Mouse (Mus musculus) hindbrain, embryonic 11.5 days (tissue): ENCODE results near the gene Gm42688. TPM values are rescaled to one million over a fixed set of nuclear protein-coding genes. Genes with fewer than 3 reads are reported as not detected.

Experiments used
- ATAC-seq: fragments of 200-750 bp; cut with Nextera tagmentation; 2 replicates; pipeline ENCODE4 v1.8.0; 2017; ENCODE audit warnings: mild to moderate bottlenecking, moderate TSS enrichment, moderate library complexity; ENCODE audit not compliant: low FRiP score
- DNase-seq: peaks from one replicate; pipeline ENCODE4 v3.0.0-alpha.2; 2015; ENCODE audit warnings: low spot score
- H3K27ac ChIP-seq: fragments of 300-500 bp; sonication (generic); 2 replicates; pipeline ENCODE4 v1.5.1; 2014; ENCODE audit warnings: mild to moderate bottlenecking, low read depth, low read length
- H3K27me3 ChIP-seq: fragments of 300-500 bp; sonication (generic); 2 replicates; pipeline ENCODE4 v1.6.1; 2014; ENCODE audit warnings: mild to moderate bottlenecking, low read length, moderate library complexity, mixed read lengths; ENCODE audit not compliant: control insufficient read depth, insufficient read depth
- H3K36me3 ChIP-seq: fragments of 300-500 bp; sonication (generic); 2 replicates; pipeline ENCODE4 v1.6.1; 2014; ENCODE audit warnings: mild to moderate bottlenecking, low read length, moderate library complexity, mixed read lengths; ENCODE audit not compliant: control insufficient read depth, insufficient read depth
- H3K4me1 ChIP-seq: fragments of 300-500 bp; sonication (generic); replicated peaks from 2 replicates; pipeline ENCODE4 v1.6.1; 2014; ENCODE audit warnings: low read length, mixed read lengths; ENCODE audit not compliant: control insufficient read depth, insufficient read depth
- H3K4me2 ChIP-seq: fragments of 300-500 bp; sonication (generic); replicated peaks from 2 replicates; pipeline ENCODE4 v1.6.1; 2014; ENCODE audit warnings: mild to moderate bottlenecking, low read depth, low read length
- H3K4me3 ChIP-seq: fragments of 300-500 bp; sonication (generic); 2 replicates; pipeline ENCODE4 v1.5.1; 2014; ENCODE audit warnings: low read depth, low read length
- H3K9ac ChIP-seq: fragments of 300-500 bp; sonication (generic); 2 replicates; pipeline ENCODE4 v1.6.1; 2014; ENCODE audit warnings: low read depth, low read length
- H3K9me3 ChIP-seq: fragments of 300-500 bp; sonication (generic); 2 replicates; pipeline ENCODE4 v1.6.1; 2016; ENCODE audit warnings: low read length; ENCODE audit not compliant: control insufficient read depth
- WGBS: fragments of 180-500 bp; shearing (Covaris S2); extraction: QIAGEN DNeasy Blood & Tissue Kit; methylation state at CpG from one replicate; pipeline ENCODE4 v1.1.7; 2014; 5-methylcytosine and 5-hydroxymethylcytosine counted together
- polyA plus RNA-seq: library from polyadenylated mRNA; unstranded; fragments of >200 nt; fragmentation: Nextera tagmentation; extraction: Ambion mirVana; gene quantifications from 2 replicates; pipeline ENCODE4 v1.2.1, GENCODE M21; 2014

Gm42688 gene
- polyA plus RNA-seq, 1 experiment from 2014 or later = 1.9 TPM

GRCm38 (mm10) chr6:83137576-83137950 lies 36.1 kb downstream of the Gm42688 start:
- DNase-seq (peak; percentile 92), ATAC-seq (peak; percentile 78)
- Histone ChIP-seq H3K36me3 (no peaks in the 10 kb centered on the region), H3K4me3 (peak overlapping the region; percentile 62), H3K27ac (peak overlapping the region; percentile 99), H3K4me1 (peaks cover 17% of the 10 kb centered on the region), H3K4me2 (peak overlapping the region; percentile 87), H3K9ac (peak overlapping the region; percentile 96), H3K9me3 (no peaks in the 10 kb centered on the region), H3K27me3 (no peaks in the 10 kb centered on the region; the same call in 1 of the 2 replicates)
- WGBS = under 1% methylated on average over 12 of the region's 12 CpGs

GRCm38 (mm10) chr6:83138056-83138455 lies 36.6 kb downstream of the Gm42688 start:
- Histone ChIP-seq H3K4me3 (peak overlapping the region; percentile 62), H3K4me2 (peak overlapping the region; percentile 87), H3K36me3 (no peaks in the 10 kb centered on the region), H3K27me3 (no peaks in the 10 kb centered on the region; the same call in 1 of the 2 replicates), H3K9me3 (no peaks in the 10 kb centered on the region), H3K9ac (peak overlapping the region; percentile 96), H3K4me1 (peaks cover 17% of the 10 kb centered on the region), H3K27ac (peak overlapping the region; percentile 99)
- DNase-seq (peak; percentile 66), ATAC-seq (peak; percentile 60)
- 0% methylated on average over 11 of the region's 11 CpGs for WGBS

GRCm38 (mm10) chr6:83140044-83140443 lies 38.6 kb downstream of the Gm42688 start:
- Histone ChIP-seq H3K27ac (no peak overlapping the region), H3K4me2 (no peak overlapping the region), H3K36me3 (no peaks in the 10 kb centered on the region), H3K9me3 (no peaks in the 10 kb centered on the region), H3K4me1 (peaks cover 17% of the 10 kb centered on the region), H3K9ac (no peak overlapping the region), H3K27me3 (no peaks in the 10 kb centered on the region; the same call in 1 of the 2 replicates), H3K4me3 (no peak overlapping the region)
- whole genome bisulfite sequencing = 96% methylated on average over 8 of the region's 8 CpGs
- DNase-seq = no peak
- ATAC-seq = no peak

- ATAC-seq (no peak), DNase-seq (no peak)
- Histone ChIP-seq H3K9ac (peak overlapping the region; percentile 46), H3K36me3 (no peaks in the 10 kb centered on the region), H3K4me2 (peak overlapping the region; percentile 59), H3K4me1 (peaks cover 11% of the 10 kb centered on the region), H3K9me3 (no peaks in the 10 kb centered on the region), H3K27ac (no peak overlapping the region), H3K27me3 (no peaks in the 10 kb centered on the region; the same call in 1 of the 2 replicates), H3K4me3 (peak overlapping the region; percentile 31; the same call in 1 of the 2 replicates)
- WGBS = 24% methylated on average over 4 of the region's 4 CpGs
Observed at GRCm38 (mm10) chr6:83141636-83142035, 40.2 kb downstream of the Gm42688 start.

GRCm38 (mm10) chr6:83142211-83142731 lies 40.9 kb downstream of the Gm42688 start:
- Histone ChIP-seq H3K4me3 (peak overlapping the region; percentile 31), H3K9me3 (no peaks in the 10 kb centered on the region), H3K4me2 (peak overlapping the region; percentile 59), H3K4me1 (peaks cover 11% of the 10 kb centered on the region), H3K27ac (0 out of 2 replicates have a peak overlapping the region, but pooled peaks have one; percentile 20), H3K36me3 (0 out of 2 replicates have a peak, but pooled peaks cover 2% of the 10 kb centered on the region), H3K9ac (peak overlapping the region; percentile 46), H3K27me3 (no peaks in the 10 kb centered on the region; the same call in 1 of the 2 replicates)
- DNase-seq (peak; percentile 41), ATAC-seq (peak; percentile 6; the same call in 1 of the 2 replicates)
- WGBS = 3% methylated on average over 41 of the region's 41 CpGs

GRCm38 (mm10) chr6:83142886-83143285 lies 41.5 kb downstream of the Gm42688 start:
- no peak overlapping the region for H3K9ac ChIP-seq
- H3K9me3 ChIP-seq = no peaks in the 10 kb centered on the region
- H3K27ac ChIP-seq = no peak overlapping the region
- ATAC-seq (no peak), DNase-seq (no peak)
- peaks cover 11% of the 10 kb centered on the region for H3K4me1 ChIP-seq
- 0 out of 2 replicates have a peak, but pooled peaks cover 2% of the 10 kb centered on the region for H3K36me3 ChIP-seq
- 40% methylated on average over 11 of the region's 11 CpGs for WGBS
- H3K4me3 ChIP-seq = no peak overlapping the region
- peak overlapping the region; percentile 59 for H3K4me2 ChIP-seq
- no peaks in the 10 kb centered on the region; the same call in 1 of the 2 replicates for H3K27me3 ChIP-seq

GRCm38 (mm10) chr6:83145209-83145608 lies 43.8 kb downstream of the Gm42688 start:
- DNase-seq (no peak), ATAC-seq (no peak)
- Histone ChIP-seq H3K9me3 (no peaks in the 10 kb centered on the region), H3K27ac (no peak overlapping the region), H3K36me3 (0 out of 2 replicates have a peak, but pooled peaks cover 2% of the 10 kb centered on the region), H3K9ac (no peak overlapping the region), H3K4me1 (peaks cover 8% of the 10 kb centered on the region), H3K4me2 (no peak overlapping the region), H3K4me3 (no peak overlapping the region), H3K27me3 (no peaks in the 10 kb centered on the region; the same call in 1 of the 2 replicates)
- WGBS = 89% methylated on average over 2 of the region's 2 CpGs

- H3K9me3 ChIP-seq = no peaks in the 10 kb centered on the region
- no peak overlapping the region for H3K9ac ChIP-seq
- DNase-seq (no peak), ATAC-seq (no peak)
- no peak overlapping the region for H3K27ac ChIP-seq
- 75% methylated on average over 9 of the region's 9 CpGs for WGBS
- H3K4me1 ChIP-seq = peaks cover 8% of the 10 kb centered on the region
- no peak overlapping the region for H3K4me2 ChIP-seq
- H3K36me3 ChIP-seq = 0 out of 2 replicates have a peak, but pooled peaks cover 2% of the 10 kb centered on the region
- no peak overlapping the region for H3K4me3 ChIP-seq
- H3K27me3 ChIP-seq = no peaks in the 10 kb centered on the region; the same call in 1 of the 2 replicates
Observed at GRCm38 (mm10) chr6:83145805-83146204, 44.4 kb downstream of the Gm42688 start.

- Histone ChIP-seq H3K27me3 (no peaks in the 10 kb centered on the region), H3K4me3 (no peak overlapping the region), H3K27ac (no peak overlapping the region), H3K9ac (no peak overlapping the region), H3K4me1 (peaks cover 5% of the 10 kb centered on the region), H3K36me3 (0 out of 2 replicates have a peak, but pooled peaks cover 2% of the 10 kb centered on the region), H3K9me3 (no peaks in the 10 kb centered on the region), H3K4me2 (no peak overlapping the region)
- no peak for ATAC-seq
- 61% methylated on average over 7 of the region's 7 CpGs for whole genome bisulfite sequencing
- no peak for DNase-seq
Observed at GRCm38 (mm10) chr6:83147280-83147679, 45.9 kb downstream of the Gm42688 start.
